In genomic region chr9:111092657-111093056, GRCm38 (mm10) we compare ENCODE assay signal across 10 mouse cellular contexts. TPM values are rescaled to one million over a fixed set of nuclear protein-coding genes. Genes with fewer than 3 reads are reported as not detected.
DNase-seq lines count a peak whose midpoint lies in the region; ATAC-seq and TF ChIP-seq lines count a peak whose summit lies in the region.
"Had no signal": no experiment of that assay in that cellular context is flagged by ENCODE, and none has a peak within 500 bp of the region (broad histone marks: within the 10 kb centered on the region; RNA-seq: fewer than 3 reads in every experiment).

No protein-coding gene starts in this region.

- 0 out of 2 replicates have a peak, but pooled peaks cover 2% of the 10 kb centered on the region for H3K27me3 ChIP-seq in forebrain, embryonic 16.5 days (replicated peaks; ENCODE audit: control insufficient read depth, insufficient read depth, low read length)
- peaks cover 5% of the 10 kb centered on the region; the same call in 1 of the 2 replicates for H3K27me3 ChIP-seq in forebrain, embryonic 12.5 days

- no peak overlapping the region for H3K4me3 ChIP-seq in forebrain, embryonic 16.5 days (replicated peaks; ENCODE audit: low read length)
- H3K4me3 ChIP-seq in forebrain, embryonic 12.5 days (replicated peaks) = no peak overlapping the region
- H3K4me3 ChIP-seq in lung, adult 2 months (replicated peaks; ENCODE audit: extremely low read depth, low read depth, low read length) = no peak overlapping the region
- peak overlapping the region; percentile 18; the same call in 1 of the 2 replicates for H3K4me3 ChIP-seq in gastrocnemius, adult 2 months

- no peak overlapping the region for H3K27ac ChIP-seq in forebrain, embryonic 16.5 days (ENCODE audit: low read length)
- no peak overlapping the region for H3K27ac ChIP-seq in forebrain, embryonic 12.5 days
- H3K27ac ChIP-seq in gastrocnemius, adult 2 months = no peak overlapping the region
- H3K27ac ChIP-seq: liver, embryonic 14.5 days had no signal

- no peak for ATAC-seq in forebrain, embryonic 16.5 days
- ATAC-seq in forebrain, embryonic 12.5 days (ENCODE audit: low FRiP score) = no peak
- ATAC-seq: midbrain, embryonic 16.5 days had no signal

- H3K36me3 ChIP-seq in forebrain, embryonic 16.5 days (ENCODE audit: control insufficient read depth, insufficient read depth) = no peaks in the 10 kb centered on the region
- no peaks in the 10 kb centered on the region for H3K36me3 ChIP-seq in forebrain, embryonic 12.5 days (replicated peaks)

- no peak for TF ChIP-seq CTCF in lung, adult 2 months (IDR thresholded peaks at IDR 0.05; ENCODE audit: insufficient read depth, low read length)
- TF ChIP-seq CTCF in gastrocnemius, adult 2 months (IDR thresholded peaks at IDR 0.05) = no peak

- 46% methylated on average over 9 of the region's 9 CpGs for WGBS in forebrain, embryonic 16.5 days
- 60% methylated on average over 9 of the region's 9 CpGs for WGBS in forebrain, embryonic 12.5 days
- WGBS in lung, adult 2 months = 57% methylated on average over 9 of the region's 9 CpGs

- no peaks in the 10 kb centered on the region for H3K4me1 ChIP-seq in forebrain, embryonic 16.5 days (replicated peaks; ENCODE audit: control insufficient read depth, insufficient read depth, low read length)
- peaks cover 13% of the 10 kb centered on the region for H3K4me1 ChIP-seq in forebrain, embryonic 12.5 days
- no peaks in the 10 kb centered on the region; the same call in none of the 2 replicates for H3K4me1 ChIP-seq in lung, adult 2 months (ENCODE audit: control insufficient read depth, insufficient read depth, low read length)

- TF ChIP-seq POLR2A in lung, adult 2 months (IDR thresholded peaks at IDR 0.05; ENCODE audit: borderline replicate concordance, extremely low read depth, low read depth, low read length) = no peak

- H3K9ac ChIP-seq in forebrain, embryonic 16.5 days (replicated peaks; ENCODE audit: low read depth, low read length) = no peak overlapping the region
- H3K9ac ChIP-seq in forebrain, embryonic 12.5 days = no peak overlapping the region
- H3K9ac ChIP-seq: liver, embryonic 14.5 days had no signal

- peak; percentile 45 for DNase-seq in lung, postnatal 14 days
- no peak for DNase-seq in lung, adult 2 months
- DNase-seq in gastrocnemius, adult 2 months = peak; percentile 61
- DNase-seq in layer of hippocampus, postnatal 10 days (ENCODE audit: low spot score in 2 of 2) = peak; percentile 36 to 66
- no peak for DNase-seq in adrenal gland, postnatal 36 days
- DNase-seq in urinary bladder, adult 18-20 months (ENCODE audit: low spot score in 2 of 2) = no peak

- intact Hi-C loops in gastrocnemius, adult 2 months (cut with DNase I) = loop anchor here (5.0 to 10.0 kb wide), 2 partner anchors 75 to 112 kb away; no protein-coding TSS in a partner anchor

- H3K4me2 ChIP-seq in forebrain, embryonic 16.5 days (ENCODE audit: low read length) = 0 out of 2 replicates have a peak overlapping the region, but pooled peaks have one; percentile 8
- no peak overlapping the region for H3K4me2 ChIP-seq in forebrain, embryonic 12.5 days

- H3K9me3 ChIP-seq in forebrain, embryonic 16.5 days (ENCODE audit: control insufficient read depth, low read length) = no peaks in the 10 kb centered on the region
- no peaks in the 10 kb centered on the region for H3K9me3 ChIP-seq in forebrain, embryonic 12.5 days

RNA-seq across cellular contexts. Expression of gene Lrrfip2, which starts 24.7 kb away (rescaled TPM):
- polyA plus RNA-seq in forebrain, embryonic 16.5 days (2015; fragmentation: Nextera tagmentation; extraction: Ambion mirVana) = 41.1 and 43.2 TPM in 2 replicates
- polyA plus RNA-seq in forebrain, embryonic 12.5 days (2016; fragmentation: Nextera tagmentation; extraction: Ambion mirVana) = 48.8 and 52.8 TPM in 2 replicates
- polyA plus RNA-seq in lung, adult 2 months (2012; rRNA removed) = 19.8 and 22.3 TPM in 2 replicates
- 10 to 100 TPM; 72.6 to 74.8 TPM for total RNA-seq in gastrocnemius, adult 2 months (2021)
- total RNA-seq in layer of hippocampus, postnatal 10 days (2021) = 10 to 100 TPM; 29.1 to 30.2 TPM
- 10 to 100 TPM; 53.0 to 57.3 TPM for total RNA-seq in adrenal gland, postnatal 36 days (2021)

RNA-seq across cellular contexts. Expression of gene Ccrl2, which starts 35.3 kb away (rescaled TPM):
- 1.1 and 1.5 TPM in 2 replicates for polyA plus RNA-seq in forebrain, embryonic 16.5 days (2015; fragmentation: Nextera tagmentation; extraction: Ambion mirVana)
- polyA plus RNA-seq in forebrain, embryonic 12.5 days (2016; fragmentation: Nextera tagmentation; extraction: Ambion mirVana) = 0.69 and 0.91 TPM in 2 replicates
- polyA plus RNA-seq in lung, adult 2 months (2012; rRNA removed) = 43.9 and 51.2 TPM in 2 replicates
- 1 to 10 TPM; 3.1 to 4.0 TPM for total RNA-seq in gastrocnemius, adult 2 months (2021)
- total RNA-seq in layer of hippocampus, postnatal 10 days (2021) = 1 to 10 TPM in 1 of 2 experiments, under 1 TPM in 1; 0.69 to 1.5 TPM
- 1 to 10 TPM; 7.2 to 9.2 TPM for total RNA-seq in adrenal gland, postnatal 36 days (2021)

Comparison
In these comparisons a context has a peak if more than half of its experiments do, and no peak if none do; other contexts are left out.
1. DNase-seq: peak in lung, postnatal 14 days (single experiment), gastrocnemius, adult 2 months (single experiment) and layer of hippocampus, postnatal 10 days (2 of 2); none in lung, adult 2 months (single experiment), adrenal gland, postnatal 36 days (0 of 2) and urinary bladder, adult 18-20 months (0 of 2).